Mouse (Mus musculus) ES-E14 (cell line): ENCODE measurements around the gene Smyd3.

Source experiments
- MAFK ChIP-seq: IDR thresholded peaks from 2 replicates; pipeline ENCODE4 v1.6.1; 2014; ENCODE audit warnings: mild to moderate bottlenecking, low read depth, low read length, inconsistent platforms; ENCODE audit not compliant: insufficient read depth
- ZNF384 ChIP-seq: IDR thresholded peaks from 2 replicates; pipeline ENCODE4 v1.6.1; 2012; ENCODE audit warnings: low read depth, low read length, inconsistent platforms

- TF ChIP-seq MAFK (no peak), ZNF384 (no peak)
Observed at GRCm38 (mm10) chr1:179072406-179072805, 445.4 kb downstream of the Smyd3 start.
